In the genomic region with DNA sequence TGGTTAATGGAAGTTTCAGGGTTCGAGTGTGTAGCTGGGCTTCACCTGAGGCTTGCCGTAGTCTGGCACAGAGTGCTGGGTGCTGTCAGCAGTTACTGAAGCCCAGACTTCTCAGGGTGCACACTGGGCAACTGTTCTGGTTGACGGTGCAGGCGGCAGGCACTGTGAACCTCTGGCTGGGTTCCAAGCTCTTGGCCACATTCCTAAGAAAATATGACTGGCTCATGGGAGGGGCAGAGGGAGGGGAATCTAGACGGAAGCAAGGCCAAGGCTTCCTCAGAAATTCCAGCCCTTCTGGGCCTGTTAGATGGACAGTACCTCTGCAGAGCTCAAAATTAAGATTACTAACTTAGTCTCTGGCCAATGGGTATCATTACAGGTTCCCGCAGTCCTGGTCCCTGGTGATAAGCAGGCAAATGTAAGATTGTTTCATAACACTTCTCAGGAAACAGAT, we compare ENCODE assay signal across 8 mouse cellular contexts. TPM values are rescaled to one million over a fixed set of nuclear protein-coding genes. Genes with fewer than 3 reads are reported as not detected.
DNase-seq lines count a peak whose midpoint lies in the region; ATAC-seq and TF ChIP-seq lines count a peak whose summit lies in the region.

No protein-coding gene starts in this region.

- H3K9me3 ChIP-seq in neural tube, embryonic 11.5 days (ENCODE audit: control insufficient read depth, low read length) = no peaks in the 10 kb centered on the region
- H3K9me3 ChIP-seq in neural tube, embryonic 15.5 days (replicated peaks) = no peaks in the 10 kb centered on the region
- H3K9me3 ChIP-seq in hindbrain, embryonic 16.5 days (ENCODE audit: control insufficient read depth, low read length) = no peaks in the 10 kb centered on the region
- H3K9me3 ChIP-seq in liver, embryonic 13.5 days (replicated peaks) = no peaks in the 10 kb centered on the region
- no peaks in the 10 kb centered on the region for H3K9me3 ChIP-seq in stomach, embryonic 14.5 days (ENCODE audit: control insufficient read depth, low read depth, low read length)

- 67% methylated on average over 6 of the region's 6 CpGs for WGBS in neural tube, embryonic 11.5 days
- WGBS in neural tube, embryonic 15.5 days = 58% methylated on average over 6 of the region's 6 CpGs
- WGBS in hindbrain, embryonic 16.5 days = 40% methylated on average over 6 of the region's 6 CpGs
- WGBS in liver, embryonic 13.5 days (ENCODE audit: insufficient replicate concordance) = 51% methylated on average over 6 of the region's 6 CpGs
- WGBS in stomach, embryonic 14.5 days = 32% methylated on average over 6 of the region's 6 CpGs

- 0 out of 2 replicates have a peak, but pooled peaks cover 5% of the 10 kb centered on the region for H3K4me1 ChIP-seq in neural tube, embryonic 11.5 days (ENCODE audit: control insufficient read depth, insufficient read depth, low read length)
- peaks cover 43% of the 10 kb centered on the region for H3K4me1 ChIP-seq in neural tube, embryonic 15.5 days
- peaks cover 16% of the 10 kb centered on the region for H3K4me1 ChIP-seq in hindbrain, embryonic 16.5 days (ENCODE audit: control insufficient read depth, insufficient read depth, low read depth, low read length)
- H3K4me1 ChIP-seq in liver, embryonic 13.5 days (replicated peaks) = peaks cover 77% of the 10 kb centered on the region
- peaks cover 13% of the 10 kb centered on the region for H3K4me1 ChIP-seq in stomach, embryonic 14.5 days (ENCODE audit: control insufficient read depth, insufficient read depth, low read length)

- H3K36me3 ChIP-seq in neural tube, embryonic 11.5 days (ENCODE audit: control insufficient read depth, insufficient read depth, low read length) = no peaks in the 10 kb centered on the region
- H3K36me3 ChIP-seq in neural tube, embryonic 15.5 days = no peaks in the 10 kb centered on the region
- H3K36me3 ChIP-seq in hindbrain, embryonic 16.5 days (ENCODE audit: control insufficient read depth, insufficient read depth, low read length) = no peaks in the 10 kb centered on the region
- peaks cover 11% of the 10 kb centered on the region for H3K36me3 ChIP-seq in liver, embryonic 13.5 days
- no peaks in the 10 kb centered on the region for H3K36me3 ChIP-seq in stomach, embryonic 14.5 days (ENCODE audit: control insufficient read depth, insufficient read depth, low read length)

- no peaks in the 10 kb centered on the region for H3K27me3 ChIP-seq in neural tube, embryonic 11.5 days (ENCODE audit: control insufficient read depth, insufficient read depth, low read length)
- H3K27me3 ChIP-seq in neural tube, embryonic 15.5 days (replicated peaks) = no peaks in the 10 kb centered on the region
- H3K27me3 ChIP-seq in hindbrain, embryonic 16.5 days (replicated peaks; ENCODE audit: control insufficient read depth, insufficient read depth, low read length) = no peaks in the 10 kb centered on the region
- no peaks in the 10 kb centered on the region for H3K27me3 ChIP-seq in liver, embryonic 13.5 days
- H3K27me3 ChIP-seq in stomach, embryonic 14.5 days (ENCODE audit: control insufficient read depth, insufficient read depth, low read length) = no peaks in the 10 kb centered on the region

- H3K9ac ChIP-seq in neural tube, embryonic 11.5 days (ENCODE audit: low read length) = no peak overlapping the region
- H3K9ac ChIP-seq in neural tube, embryonic 15.5 days (replicated peaks) = no peak overlapping the region
- H3K9ac ChIP-seq in hindbrain, embryonic 16.5 days (ENCODE audit: low read depth, low read length) = no peak overlapping the region
- H3K9ac ChIP-seq in liver, embryonic 13.5 days = peak overlapping the region; percentile 1; the same call in 1 of the 2 replicates
- H3K9ac ChIP-seq in stomach, embryonic 14.5 days (replicated peaks; ENCODE audit: low read depth, low read length) = no peak overlapping the region

- peak; percentile 28 for DNase-seq in neural tube, embryonic 11.5 days (ENCODE audit: low spot score)
- peak; percentile 80 for DNase-seq in brain, embryonic 14.5 days (ENCODE audit: low read depth)
- DNase-seq in gastrocnemius, adult 2 months = peak; percentile 87
- DNase-seq in liver, embryonic 13.5 days = no peak
- DNase-seq in frontal cortex, postnatal 14 days (ENCODE audit: low spot score in 2 of 2) = no peak

- intact Hi-C loops in gastrocnemius, adult 2 months (cut with DNase I) = no loop called here

- no peak overlapping the region for H3K4me2 ChIP-seq in neural tube, embryonic 11.5 days (ENCODE audit: low read depth)
- H3K4me2 ChIP-seq in neural tube, embryonic 15.5 days = no peak overlapping the region
- H3K4me2 ChIP-seq in hindbrain, embryonic 16.5 days (ENCODE audit: low read length) = no peak overlapping the region
- H3K4me2 ChIP-seq in liver, embryonic 13.5 days = no peak overlapping the region
- H3K4me2 ChIP-seq in stomach, embryonic 14.5 days (replicated peaks; ENCODE audit: low read depth, low read length) = no peak overlapping the region

- ATAC-seq in neural tube, embryonic 11.5 days (ENCODE audit: insufficient read depth, low FRiP score, low TSS enrichment) = no peak
- no peak for ATAC-seq in neural tube, embryonic 15.5 days (ENCODE audit: low FRiP score)
- peak; percentile 68; the same call in 1 of the 2 replicates for ATAC-seq in hindbrain, embryonic 16.5 days
- ATAC-seq in liver, embryonic 13.5 days (ENCODE audit: low read depth) = 0 out of 2 replicates have a peak, but pooled peaks have one; percentile 37
- ATAC-seq in stomach, embryonic 14.5 days (ENCODE audit: insufficient number of reproducible peaks, insufficient read depth, low FRiP score, low read depth) = peak; percentile 54; the same call in 1 of the 2 replicates

- TF ChIP-seq CTCF in brain, embryonic 14.5 days (IDR thresholded peaks at IDR 0.05; ENCODE audit: borderline replicate concordance, extremely low read depth, insufficient read depth, insufficient read length) = no peak
- TF ChIP-seq CTCF in gastrocnemius, adult 2 months (IDR thresholded peaks at IDR 0.05) = no peak

- TF ChIP-seq POLR2A in brain, embryonic 14.5 days (IDR thresholded peaks at IDR 0.05; ENCODE audit: borderline replicate concordance, extremely low read depth, insufficient read depth, insufficient read length, poor library complexity, severe bottlenecking) = no peak

- no peak overlapping the region for H3K27ac ChIP-seq in neural tube, embryonic 11.5 days (ENCODE audit: low read depth, low read length)
- no peak overlapping the region for H3K27ac ChIP-seq in neural tube, embryonic 15.5 days (replicated peaks)
- peak overlapping the region; percentile 84 for H3K27ac ChIP-seq in gastrocnemius, adult 2 months
- no peak overlapping the region for H3K27ac ChIP-seq in hindbrain, embryonic 16.5 days (ENCODE audit: low read depth, low read length)
- 0 out of 2 replicates have a peak overlapping the region, but pooled peaks have one; percentile 37 for H3K27ac ChIP-seq in liver, embryonic 13.5 days
- H3K27ac ChIP-seq in stomach, embryonic 14.5 days (ENCODE audit: low read length) = peak overlapping the region; percentile 29; the same call in 1 of the 2 replicates

- H3K4me3 ChIP-seq in neural tube, embryonic 11.5 days (ENCODE audit: low read depth, low read length) = no peak overlapping the region
- H3K4me3 ChIP-seq in neural tube, embryonic 15.5 days (replicated peaks) = no peak overlapping the region
- H3K4me3 ChIP-seq in gastrocnemius, adult 2 months = peak overlapping the region; percentile 45
- H3K4me3 ChIP-seq in hindbrain, embryonic 16.5 days (ENCODE audit: low read length) = no peak overlapping the region
- H3K4me3 ChIP-seq in liver, embryonic 13.5 days (replicated peaks) = no peak overlapping the region
- H3K4me3 ChIP-seq in stomach, embryonic 14.5 days (ENCODE audit: low read depth, low read length) = no peak overlapping the region

RNA-seq across cellular contexts. Expression of a gene that starts 13.6 kb away (rescaled TPM):
- polyA plus RNA-seq in neural tube, embryonic 11.5 days (2014; fragmentation: Nextera tagmentation; extraction: Ambion mirVana) = 21.3 and 23.5 TPM in 2 replicates
- 16.3 and 16.9 TPM in 2 replicates for polyA plus RNA-seq in neural tube, embryonic 15.5 days (2015; fragmentation: Nextera tagmentation; extraction: Ambion mirVana)
- 94.9 and 101 TPM in 2 replicates for polyA plus RNA-seq in brain, embryonic 14.5 days (2012; rRNA removed)
- total RNA-seq in gastrocnemius, adult 2 months (2021) = 100 to 1,000 TPM; 135 to 139 TPM
- polyA plus RNA-seq in hindbrain, embryonic 16.5 days (2015; fragmentation: Nextera tagmentation; extraction: Ambion mirVana) = 14.8 and 18.6 TPM in 2 replicates
- polyA plus RNA-seq in liver, embryonic 13.5 days (2015; fragmentation: Nextera tagmentation; extraction: Ambion mirVana) = 5.3 and 5.4 TPM in 2 replicates
- polyA plus RNA-seq in stomach, embryonic 14.5 days (2014; fragmentation: Nextera tagmentation; extraction: Ambion mirVana) = 13.8 TPM in 2 replicates

Comparison
In these comparisons a context has a peak if more than half of its experiments do, and no peak if none do; other contexts are left out.
1. ATAC-seq: peak in hindbrain, embryonic 16.5 days (single experiment), liver, embryonic 13.5 days (single experiment) and stomach, embryonic 14.5 days (single experiment); none in neural tube, embryonic 11.5 days (single experiment) and neural tube, embryonic 15.5 days (single experiment).
2. DNase-seq: peak in neural tube, embryonic 11.5 days (single experiment), brain, embryonic 14.5 days (single experiment) and gastrocnemius, adult 2 months (single experiment); none in liver, embryonic 13.5 days (single experiment) and frontal cortex, postnatal 14 days (0 of 2).
3. H3K27ac ChIP-seq: peak in gastrocnemius, adult 2 months (single experiment), liver, embryonic 13.5 days (single experiment) and stomach, embryonic 14.5 days (single experiment); none in neural tube, embryonic 11.5 days (single experiment), neural tube, embryonic 15.5 days (single experiment) and hindbrain, embryonic 16.5 days (single experiment).